Mouse (Mus musculus): ENCODE measurements at regions not wholly inside any gene's neighbourhood (a gene's known extent, or its start where the extent isn't known, plus 50 kb on each side); places are given as distances from the start of the nearest gene placed in this dataset.

- no peak overlapping the region for H3K27ac ChIP-seq
- H3K4me1 ChIP-seq (replicated peaks; ENCODE audit: insufficient read depth, low read length), result no peaks in the 10 kb centered on the region
- H3K4me2 ChIP-seq (ENCODE audit: low read length), result no peak overlapping the region
- no peaks in the 10 kb centered on the region for H3K27me3 ChIP-seq (ENCODE audit: insufficient read depth, low read length)
- H3K4me3 ChIP-seq (replicated peaks; ENCODE audit: low read depth, low read length), result no peak overlapping the region
- H3K9ac ChIP-seq (ENCODE audit: low read depth, low read length), result no peak overlapping the region
- DNase-seq (ENCODE audit: low spot score) (no peak), ATAC-seq (replicated peaks; ENCODE audit: low FRiP score, low read depth) (no peak)
- 87% methylated on average over 3 of the region's 3 CpGs for WGBS
- H3K9me3 ChIP-seq (replicated peaks; ENCODE audit: low read length), result no peaks in the 10 kb centered on the region
- H3K36me3 ChIP-seq (ENCODE audit: insufficient read depth, low read length), result no peaks in the 10 kb centered on the region
- no peak for TF ChIP-seq CTCF (IDR thresholded peaks at IDR 0.05; ENCODE audit: low read depth)
Measured at GRCm38 (mm10) chr14:105606551-105606950, 290.1 kb downstream of the Spry2 start.

GRCm38 (mm10) chr14:105604451-105604850, 292.2 kb downstream of the Spry2 start:
- Histone ChIP-seq H3K36me3 (ENCODE audit: insufficient read depth, low read length) (no peaks in the 10 kb centered on the region), H3K4me2 (ENCODE audit: low read length) (no peak overlapping the region), H3K4me1 (replicated peaks; ENCODE audit: insufficient read depth, low read length) (no peaks in the 10 kb centered on the region), H3K4me3 (replicated peaks; ENCODE audit: low read depth, low read length) (no peak overlapping the region), H3K9me3 (replicated peaks; ENCODE audit: low read length) (no peaks in the 10 kb centered on the region), H3K27me3 (ENCODE audit: insufficient read depth, low read length) (no peaks in the 10 kb centered on the region), H3K9ac (ENCODE audit: low read depth, low read length) (no peak overlapping the region), H3K27ac (no peak overlapping the region)
- ATAC-seq (replicated peaks; ENCODE audit: low FRiP score, low read depth) (no peak), DNase-seq (ENCODE audit: low spot score) (no peak)
- 87% methylated on average over 6 of the region's 6 CpGs for WGBS
- no peak for TF ChIP-seq CTCF (IDR thresholded peaks at IDR 0.05; ENCODE audit: low read depth)

DNA sequence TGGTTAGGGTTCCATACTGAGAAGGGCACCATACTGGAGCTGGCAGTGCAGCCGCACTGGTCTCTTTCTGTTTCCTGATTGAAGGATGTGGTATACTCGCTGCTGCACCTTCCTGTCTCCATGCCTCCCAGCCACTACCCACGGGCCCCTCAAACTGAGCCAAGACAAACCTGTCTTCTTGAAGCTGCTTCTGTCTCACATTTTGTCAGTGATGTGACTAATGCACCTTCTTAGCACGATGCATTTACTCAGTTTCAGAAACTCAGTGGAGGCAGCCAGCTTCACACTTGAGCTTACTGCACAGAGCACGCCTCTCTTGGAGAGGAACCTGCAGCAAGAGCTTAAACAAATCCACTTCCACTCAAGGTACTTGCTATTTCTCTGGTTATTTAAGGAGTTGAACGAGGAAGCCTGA, 293.6 kb downstream of the Spry2 start:
- 55% methylated on average over 6 of the region's 6 CpGs for WGBS
- Histone ChIP-seq H3K4me2 (ENCODE audit: low read length) (no peak overlapping the region), H3K9ac (ENCODE audit: low read depth, low read length) (no peak overlapping the region), H3K27me3 (ENCODE audit: insufficient read depth, low read length) (no peaks in the 10 kb centered on the region), H3K4me1 (replicated peaks; ENCODE audit: insufficient read depth, low read length) (no peaks in the 10 kb centered on the region), H3K4me3 (replicated peaks; ENCODE audit: low read depth, low read length) (no peak overlapping the region), H3K27ac (no peak overlapping the region), H3K36me3 (ENCODE audit: insufficient read depth, low read length) (no peaks in the 10 kb centered on the region), H3K9me3 (replicated peaks; ENCODE audit: low read length) (no peaks in the 10 kb centered on the region)
- TF ChIP-seq CTCF (IDR thresholded peaks at IDR 0.05; ENCODE audit: low read depth), result no peak
- DNase-seq (ENCODE audit: low spot score) (no peak), ATAC-seq (replicated peaks; ENCODE audit: low FRiP score, low read depth) (no peak)

GRCm38 (mm10) chr14:105599550-105600453, 296.8 kb downstream of the Spry2 start:
- no peaks in the 10 kb centered on the region for H3K36me3 ChIP-seq (ENCODE audit: insufficient read depth, low read length)
- H3K4me3 ChIP-seq (replicated peaks; ENCODE audit: low read depth, low read length), result no peak overlapping the region
- TF ChIP-seq CTCF (IDR thresholded peaks at IDR 0.05; ENCODE audit: low read depth), result no peak
- no peaks in the 10 kb centered on the region for H3K9me3 ChIP-seq (replicated peaks; ENCODE audit: low read length)
- 94% methylated on average over 24 of the region's 24 CpGs for WGBS
- no peak overlapping the region for H3K9ac ChIP-seq (ENCODE audit: low read depth, low read length)
- DNase-seq (ENCODE audit: low spot score) (no peak), ATAC-seq (replicated peaks; ENCODE audit: low FRiP score, low read depth) (no peak)
- H3K4me1 ChIP-seq (replicated peaks; ENCODE audit: insufficient read depth, low read length), result no peaks in the 10 kb centered on the region
- no peak overlapping the region for H3K27ac ChIP-seq
- H3K27me3 ChIP-seq (ENCODE audit: insufficient read depth, low read length), result no peaks in the 10 kb centered on the region
- no peak overlapping the region for H3K4me2 ChIP-seq (ENCODE audit: low read length)

DNA sequence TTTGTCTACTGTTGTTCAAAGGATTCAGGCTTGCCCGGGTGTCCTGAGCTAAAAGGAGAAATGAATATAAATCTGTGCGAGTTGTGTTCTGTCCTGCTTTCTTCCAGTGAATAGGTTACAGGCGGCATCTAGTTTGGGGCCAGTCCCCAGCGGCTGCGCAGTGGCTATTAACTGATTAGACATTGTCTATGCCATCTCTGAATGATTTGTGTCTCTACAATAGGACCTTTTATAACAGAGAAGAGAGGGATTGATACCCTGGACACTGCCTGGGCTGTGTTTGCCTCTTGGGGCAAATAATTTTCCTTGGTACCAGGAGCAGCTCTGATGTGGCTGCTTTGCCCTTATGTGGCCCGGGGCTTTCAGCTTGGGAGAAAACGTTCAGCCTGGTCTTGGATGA, 306.9 kb downstream of the Spry2 start:
- no peak for DNase-seq (ENCODE audit: low spot score)
- 81% methylated on average over 7 of the region's 7 CpGs for WGBS
- TF ChIP-seq CTCF (IDR thresholded peaks at IDR 0.05; ENCODE audit: low read depth), result no peak
- Histone ChIP-seq H3K27ac (no peak overlapping the region), H3K9ac (ENCODE audit: low read depth, low read length) (no peak overlapping the region), H3K4me3 (replicated peaks; ENCODE audit: low read depth, low read length) (no peak overlapping the region; the same call in 1 of the 2 replicates), H3K27me3 (ENCODE audit: insufficient read depth, low read length) (no peaks in the 10 kb centered on the region), H3K4me2 (ENCODE audit: low read length) (peak overlapping the region; percentile 38), H3K36me3 (ENCODE audit: insufficient read depth, low read length) (no peaks in the 10 kb centered on the region), H3K4me1 (replicated peaks; ENCODE audit: insufficient read depth, low read length) (0 out of 2 replicates have a peak, but pooled peaks cover 5% of the 10 kb centered on the region), H3K9me3 (replicated peaks; ENCODE audit: low read length) (no peaks in the 10 kb centered on the region)
- no peak for ATAC-seq (replicated peaks; ENCODE audit: low FRiP score, low read depth)

GRCm38 (mm10) chr14:105589261-105589660, 307.4 kb downstream of the Spry2 start:
- WGBS, result 49% methylated on average over 20 of the region's 20 CpGs
- no peaks in the 10 kb centered on the region for H3K27me3 ChIP-seq (ENCODE audit: insufficient read depth, low read length)
- ATAC-seq (replicated peaks; ENCODE audit: low FRiP score, low read depth) (0 out of 2 replicates have a peak, but pooled peaks have one; percentile 49), DNase-seq (ENCODE audit: low spot score) (peak; percentile 60)
- H3K27ac ChIP-seq, result no peak overlapping the region
- H3K36me3 ChIP-seq (ENCODE audit: insufficient read depth, low read length), result no peaks in the 10 kb centered on the region
- H3K9me3 ChIP-seq (replicated peaks; ENCODE audit: low read length), result no peaks in the 10 kb centered on the region
- no peak overlapping the region; the same call in 1 of the 2 replicates for H3K4me3 ChIP-seq (replicated peaks; ENCODE audit: low read depth, low read length)
- no peak overlapping the region for H3K9ac ChIP-seq (ENCODE audit: low read depth, low read length)
- no peak for TF ChIP-seq CTCF (IDR thresholded peaks at IDR 0.05; ENCODE audit: low read depth)
- H3K4me1 ChIP-seq (replicated peaks; ENCODE audit: insufficient read depth, low read length), result 0 out of 2 replicates have a peak, but pooled peaks cover 5% of the 10 kb centered on the region
- peak overlapping the region; percentile 38 for H3K4me2 ChIP-seq (ENCODE audit: low read length)
